Mouse (Mus musculus) C2C12 (cell line): ENCODE measurements around the gene Ackr3. TPM values are rescaled to one million over a fixed set of nuclear protein-coding genes. Genes with fewer than 3 reads are reported as not detected.

ENCODE experiments used
- H3K27me3 ChIP-seq: one replicate; pipeline ENCODE4 v1.6.1; 2011; ENCODE audit not compliant: control insufficient read depth, insufficient read depth, insufficient read length
- H3K36me3 ChIP-seq: one replicate; pipeline ENCODE4 v1.6.1; 2011; ENCODE audit not compliant: control insufficient read depth, insufficient read depth
- H3K4me3 ChIP-seq: one replicate; pipeline ENCODE4 v1.5.1; 2011; ENCODE audit warnings: mild to moderate bottlenecking, control low read depth; ENCODE audit not compliant: poor library complexity, insufficient read depth, severe bottlenecking
- H3K79me2 ChIP-seq: one replicate; pipeline ENCODE4 v1.6.1; 2011; ENCODE audit not compliant: control insufficient read depth, insufficient read depth
- H3K79me3 ChIP-seq: one replicate; pipeline ENCODE4 v1.6.1; 2011; ENCODE audit warnings: low read depth, control low read depth
- H3ac ChIP-seq: one replicate; pipeline ENCODE3; 2011; ENCODE audit warnings: low read depth; ENCODE audit not compliant: control insufficient read depth, insufficient read length
- CEBPB ChIP-seq: IDR thresholded peaks from one replicate; pipeline ENCODE4 v1.6.1; 2011; ENCODE audit warnings: low read depth, mild to moderate bottlenecking, control low read depth, moderate library complexity
- CTCF ChIP-seq: IDR thresholded peaks from one replicate; pipeline ENCODE4 v1.5.1; 2011; ENCODE audit not compliant: control insufficient read depth, insufficient read depth, insufficient read length
- FOSL1 ChIP-seq: IDR thresholded peaks from one replicate; pipeline ENCODE4 v1.8.0; 2011; ENCODE audit warnings: mild to moderate bottlenecking, low read length; ENCODE audit not compliant: poor library complexity, insufficient read depth, severe bottlenecking
- MAX ChIP-seq: IDR thresholded peaks from one replicate; pipeline ENCODE4 v1.6.1; 2011; ENCODE audit warnings: mild to moderate bottlenecking, control low read depth
- MYOD1 ChIP-seq: IDR thresholded peaks from one replicate; pipeline ENCODE4 v1.6.1; 2011; ENCODE audit warnings: low read depth; ENCODE audit not compliant: control insufficient read depth, insufficient read length
- MYOG ChIP-seq: IDR thresholded peaks from one replicate; pipeline ENCODE4 v1.6.1; 2011; ENCODE audit not compliant: control insufficient read depth, insufficient read length; ENCODE audit errors: extremely low read depth
- USF1 ChIP-seq: IDR thresholded peaks from one replicate; pipeline ENCODE4 v1.6.1; 2011; ENCODE audit warnings: low read depth, mild to moderate bottlenecking, control low read depth, moderate library complexity
- polyA plus RNA-seq: library from polyadenylated mRNA; unstranded; fragments of >200 nt; fragmentation: generic; extraction: Trizol; gene quantifications from one replicate; pipeline ENCODE4 v1.2.1, GENCODE M21; 2012; ENCODE audit warnings: missing spikeins

The Ackr3 gene
- polyA plus RNA-seq, 1 experiment: 14.5 TPM

DNA sequence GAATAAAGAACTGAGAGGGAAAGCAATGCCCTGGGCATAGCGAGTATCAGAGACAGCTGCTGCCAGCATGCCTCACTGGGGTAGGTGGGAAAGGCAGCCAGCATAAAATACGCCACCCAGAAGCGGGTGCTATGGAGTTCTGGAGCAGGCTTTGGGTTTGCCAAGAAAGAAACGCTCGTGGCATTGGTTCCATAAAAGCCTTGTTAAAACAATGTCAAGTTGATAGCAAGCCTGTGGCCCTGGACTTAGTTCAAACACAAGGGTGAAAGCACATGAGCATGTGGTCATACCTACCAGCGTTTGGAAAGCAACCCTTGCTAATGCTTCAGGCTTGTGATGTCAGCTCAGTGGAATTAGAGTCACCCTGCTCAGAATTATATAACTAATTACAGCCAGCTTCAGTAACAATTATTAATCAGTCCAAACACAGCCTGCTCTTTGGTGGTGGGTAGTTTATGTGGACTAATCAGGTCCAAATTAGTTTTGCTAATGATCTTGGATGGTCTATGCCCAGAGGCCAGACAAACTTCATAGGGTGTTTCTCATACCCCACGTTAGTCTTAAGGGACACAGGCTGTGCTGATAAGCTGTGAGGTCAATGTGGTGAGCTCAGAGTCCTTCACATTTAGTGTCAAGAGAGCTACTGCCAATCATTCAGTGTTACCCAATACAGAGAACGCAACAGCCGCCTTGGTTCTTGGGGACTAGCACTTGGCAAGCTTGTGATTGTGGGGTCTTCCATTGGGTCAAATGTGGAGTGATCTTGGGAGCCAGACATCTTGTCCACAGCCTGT, 34.5 kb downstream of the Ackr3 start:
- H3K4me3 ChIP-seq: no peak overlapping the region
- H3K79me2 ChIP-seq: no peaks in the 10 kb centered on the region
- H3K27me3 ChIP-seq: no peaks in the 10 kb centered on the region
- H3K79me3 ChIP-seq: no peaks in the 10 kb centered on the region
- TF ChIP-seq CTCF (no peak), USF1 (no peak), MYOD1 (no peak), FOSL1 (no peak), CEBPB (no peak), MAX (no peak), MYOG (no peak)
- H3K36me3 ChIP-seq: no peaks in the 10 kb centered on the region
- no peak overlapping the region for H3ac ChIP-seq

DNA sequence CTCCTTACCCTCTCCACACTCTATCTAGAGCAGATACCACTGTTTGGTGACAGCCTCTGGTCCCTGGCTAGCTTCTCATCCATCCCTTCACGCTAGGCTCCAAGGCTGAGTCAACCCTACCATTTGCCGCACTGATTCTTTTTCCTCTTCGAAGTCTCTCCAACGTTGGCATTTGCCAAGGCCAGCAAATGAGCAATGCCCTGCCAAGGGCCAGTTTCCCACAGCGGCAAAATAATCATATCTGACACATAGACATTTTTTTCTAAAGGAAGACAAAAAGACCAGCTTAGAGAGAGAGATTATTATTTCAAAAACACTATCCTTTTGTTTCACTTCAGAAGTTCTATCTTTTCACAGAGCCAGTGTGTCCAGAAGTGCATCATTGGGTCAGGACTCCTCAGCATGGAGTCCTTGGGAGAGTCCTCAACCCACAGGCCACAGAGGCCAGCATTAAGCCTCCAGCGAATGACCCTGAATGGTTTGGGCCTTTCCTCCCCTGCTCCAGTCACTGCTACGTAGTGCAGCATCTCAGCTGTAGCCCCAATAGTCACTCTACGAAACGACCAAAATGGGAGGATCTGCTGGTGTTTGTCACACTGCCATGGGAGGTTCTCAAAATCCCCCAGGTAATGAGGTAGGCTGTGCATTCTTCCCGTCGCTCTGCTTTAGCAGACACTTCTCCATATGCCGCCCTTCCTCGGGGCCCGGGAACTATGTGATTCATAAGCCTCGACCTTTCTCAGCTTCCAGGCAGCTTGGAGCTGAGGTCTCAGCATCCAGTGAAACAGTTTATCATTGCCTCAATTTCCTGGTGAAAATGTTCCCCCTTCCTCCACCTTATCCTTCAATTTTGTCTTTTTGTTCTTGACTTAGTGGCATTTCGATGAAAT, 35.8 kb downstream of the Ackr3 start:
- Histone ChIP-seq H3ac (no peak overlapping the region), H3K79me3 (no peaks in the 10 kb centered on the region), H3K36me3 (no peaks in the 10 kb centered on the region), H3K79me2 (no peaks in the 10 kb centered on the region), H3K27me3 (no peaks in the 10 kb centered on the region), H3K4me3 (no peak overlapping the region)
- TF ChIP-seq CEBPB (no peak), FOSL1 (no peak), MYOG (no peak), CTCF (no peak), MYOD1 (no peak), USF1 (no peak), MAX (no peak)

DNA sequence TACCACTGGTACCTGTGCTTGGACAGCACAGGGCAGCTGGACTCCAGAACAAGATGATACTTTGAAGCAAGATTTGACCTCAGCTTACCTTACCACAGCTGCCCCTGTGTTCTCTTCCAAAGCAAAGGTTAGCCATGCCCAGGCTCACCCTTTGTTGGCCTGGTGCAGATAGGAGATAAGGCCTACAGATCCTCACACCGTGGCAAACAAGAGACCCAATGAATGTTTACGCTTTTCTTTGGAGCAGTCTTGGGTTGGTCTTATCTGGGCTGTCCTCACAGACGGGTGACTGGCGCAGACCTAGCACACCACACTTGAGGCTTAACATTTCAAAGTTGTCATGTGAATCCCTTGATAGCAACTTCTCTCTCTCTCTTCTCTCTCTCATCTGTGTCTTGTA, 36.5 kb downstream of the Ackr3 start:
- H3K79me3 ChIP-seq: no peaks in the 10 kb centered on the region
- no peaks in the 10 kb centered on the region for H3K36me3 ChIP-seq
- no peak overlapping the region for H3K4me3 ChIP-seq
- H3K27me3 ChIP-seq: no peaks in the 10 kb centered on the region
- H3K79me2 ChIP-seq: no peaks in the 10 kb centered on the region
- TF ChIP-seq CEBPB (no peak), CTCF (no peak), MYOD1 (no peak), MAX (no peak), MYOG (no peak), FOSL1 (no peak)
- no peak overlapping the region for H3ac ChIP-seq

DNA sequence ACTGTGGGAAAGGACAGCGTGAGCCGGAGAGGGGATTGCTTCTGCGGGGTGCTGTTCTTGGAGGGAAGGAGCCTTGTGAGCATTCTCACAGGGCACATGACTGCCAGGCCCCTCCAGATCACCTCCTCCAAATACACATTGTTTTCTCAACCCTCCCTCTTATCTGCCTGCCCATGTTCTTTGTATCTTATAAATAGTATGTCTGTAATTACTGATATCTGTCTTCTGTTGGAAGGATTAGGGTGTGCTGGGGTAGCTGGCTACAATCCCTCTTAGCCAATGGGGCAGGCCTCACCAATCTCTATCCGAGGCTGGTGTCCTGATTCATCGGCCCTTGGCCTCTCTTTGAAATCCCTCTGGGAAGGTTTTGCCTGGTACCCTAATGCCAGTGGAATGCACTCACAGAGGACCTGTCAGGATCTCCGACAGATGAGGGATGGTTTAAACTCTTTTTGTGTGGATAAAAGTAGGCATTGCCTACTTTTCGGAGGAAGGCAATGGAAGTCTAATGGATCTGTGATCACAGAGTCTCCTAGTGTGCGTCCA, 38.7 kb downstream of the Ackr3 start:
- Histone ChIP-seq H3K4me3 (no peak overlapping the region), H3K27me3 (no peaks in the 10 kb centered on the region)

DNA sequence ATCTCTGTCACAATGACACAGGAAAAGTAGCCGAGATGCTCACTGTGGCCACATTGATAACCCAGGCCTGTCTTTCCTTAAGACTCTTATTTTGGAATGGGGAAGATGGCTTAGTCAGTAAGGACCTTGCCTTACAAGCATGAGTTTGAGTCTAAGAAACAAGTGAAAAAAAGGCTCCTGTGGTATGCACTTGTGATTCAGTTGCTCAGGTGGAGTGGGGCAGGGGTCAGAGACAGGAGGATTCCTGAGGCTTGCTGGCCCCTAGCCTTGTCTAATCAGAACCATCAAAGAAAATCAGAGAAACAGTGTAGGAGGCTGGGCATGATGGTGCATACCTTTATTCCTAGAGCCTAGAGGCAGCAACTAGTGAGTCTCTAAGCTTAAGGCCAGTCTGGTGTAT, 40.8 kb downstream of the Ackr3 start:
- H3K79me2 ChIP-seq: no peaks in the 10 kb centered on the region
- H3K27me3 ChIP-seq: no peaks in the 10 kb centered on the region
- H3ac ChIP-seq: no peak overlapping the region
- no peak overlapping the region for H3K4me3 ChIP-seq
- H3K79me3 ChIP-seq: no peaks in the 10 kb centered on the region
- no peak for TF ChIP-seq CTCF
- TF ChIP-seq MAX: no peak
- H3K36me3 ChIP-seq: no peaks in the 10 kb centered on the region

More for the DNA sequence above, 38.7 kb downstream of the Ackr3 start:
- Histone ChIP-seq H3ac (no peak overlapping the region), H3K36me3 (no peaks in the 10 kb centered on the region), H3K79me2 (no peaks in the 10 kb centered on the region), H3K79me3 (no peaks in the 10 kb centered on the region)
- TF ChIP-seq MAX: no peak
- TF ChIP-seq MYOD1: no peak
- no peak for TF ChIP-seq CEBPB
- TF ChIP-seq USF1: no peak
- no peak for TF ChIP-seq FOSL1
- TF ChIP-seq MYOG: no peak
- TF ChIP-seq CTCF: no peak
